Mouse (Mus musculus) left cerebral cortex, postnatal 10 days (tissue): Measurements from ENCODE around the gene Tent2. TPM values are rescaled to one million over a fixed set of nuclear protein-coding genes. Genes with fewer than 3 reads are reported as not detected.

ENCODE experiments used
- total RNA-seq, 2 experiments: library from RNA; stranded (reverse); gene quantifications; 2 replicates each; pipeline ENCODE4 v1.2.3; 2021

The Tent2 gene
- total RNA-seq, 2 experiments from 2014 or later: 24.9 to 28.8 TPM

Other genes with a start within 250 kb of the Tent2 start
- gene Cmya5, start 47.7 kb downstream of the Tent2 start, total RNA-seq: 1 to 10 TPM; 1.4 to 2.0 TPM
- 100 to 1,000 TPM; 145 to 149 TPM for gene Homer1, start 107.2 kb upstream of the Tent2 start, total RNA-seq